Mouse (Mus musculus): Measurements from ENCODE around the gene H1fnt. TPM values are rescaled to one million over a fixed set of nuclear protein-coding genes. Genes with fewer than 3 reads are reported as not detected.

H1fnt gene
- polyA plus RNA-seq, 1 experiment: not detected

DNA sequence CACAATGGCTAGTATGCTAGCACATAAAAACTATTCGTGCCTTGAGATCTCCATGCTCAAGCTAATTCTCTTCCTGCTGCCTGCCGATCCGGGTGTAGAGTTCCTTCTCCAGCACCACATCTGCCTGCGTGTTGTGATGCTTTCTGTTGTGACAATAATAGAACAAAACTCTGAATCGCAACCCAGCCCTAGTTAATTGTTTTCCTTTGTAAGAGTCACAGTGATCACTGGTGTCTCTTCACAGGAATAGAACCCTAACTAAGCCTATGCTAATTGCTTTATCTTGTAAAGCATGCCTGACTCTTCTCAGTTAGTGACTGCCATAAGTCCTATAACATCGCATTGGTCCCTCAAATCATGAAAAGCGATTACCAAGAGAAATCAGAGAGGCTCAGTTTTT is 31.0 kb downstream of the H1fnt start:
- no peak for DNase-seq
- WGBS: 73% methylated on average over 7 of the region's 7 CpGs
- Histone ChIP-seq H3K4me3 (replicated peaks; ENCODE audit: extremely low read depth, low read depth, low read length) (no peak overlapping the region), H3K4me1 (ENCODE audit: control insufficient read depth, insufficient read depth, low read length) (no peaks in the 10 kb centered on the region)
- no peak for TF ChIP-seq CTCF (IDR thresholded peaks at IDR 0.05; ENCODE audit: insufficient read depth, low read length)
- TF ChIP-seq POLR2A (IDR thresholded peaks at IDR 0.05; ENCODE audit: borderline replicate concordance, extremely low read depth, low read depth, low read length): no peak

DNA sequence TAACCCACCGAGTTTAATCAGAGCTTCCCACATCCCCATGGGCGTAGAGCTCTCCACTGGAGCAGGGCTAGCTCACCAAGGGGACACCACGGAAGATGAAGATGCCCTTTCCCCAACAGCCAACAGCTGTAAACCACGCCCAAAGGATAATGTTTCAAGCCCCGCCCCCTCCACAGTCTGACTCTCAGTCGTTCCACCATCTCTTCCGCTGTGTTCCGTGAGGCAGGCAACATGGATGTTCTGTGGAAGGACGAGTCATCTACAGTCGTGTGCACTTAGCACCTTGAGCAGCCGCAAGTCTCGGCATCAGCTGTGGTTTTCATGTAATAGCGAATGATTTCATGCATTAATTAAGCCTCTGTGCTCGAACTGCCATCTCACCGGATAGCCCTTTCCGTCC is 31.5 kb downstream of the H1fnt start:
- 40% methylated on average over 16 of the region's 16 CpGs for WGBS
- no peak for TF ChIP-seq POLR2A (IDR thresholded peaks at IDR 0.05; ENCODE audit: borderline replicate concordance, extremely low read depth, low read depth, low read length)
- no peak for TF ChIP-seq CTCF (IDR thresholded peaks at IDR 0.05; ENCODE audit: insufficient read depth, low read length)
- no peak for DNase-seq
- no peak overlapping the region for H3K4me3 ChIP-seq (replicated peaks; ENCODE audit: extremely low read depth, low read depth, low read length)
- no peaks in the 10 kb centered on the region for H3K4me1 ChIP-seq (ENCODE audit: control insufficient read depth, insufficient read depth, low read length)

DNA sequence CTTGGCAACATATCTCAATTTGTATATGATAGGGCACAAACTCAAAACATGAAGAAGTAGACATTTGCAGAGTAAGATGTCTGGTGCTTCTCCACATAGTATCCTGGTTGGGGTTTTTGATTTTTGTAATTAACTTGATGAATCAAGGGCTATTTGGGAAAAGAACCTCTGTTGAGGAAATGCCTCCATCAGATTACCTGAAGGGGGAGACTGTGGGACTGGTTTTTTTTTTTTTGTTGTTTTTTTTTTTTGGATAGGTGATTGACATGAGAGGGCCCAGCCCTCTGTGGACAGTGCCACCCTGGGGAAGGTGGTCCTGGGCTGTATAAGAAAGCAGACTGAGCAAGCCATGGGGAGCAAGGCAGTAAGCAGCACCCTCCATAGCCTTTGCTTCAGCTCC is 34.7 kb downstream of the H1fnt start:
- no peak overlapping the region for H3K4me3 ChIP-seq (replicated peaks; ENCODE audit: extremely low read depth, low read depth, low read length)
- DNase-seq: no peak
- no peak for TF ChIP-seq CTCF (IDR thresholded peaks at IDR 0.05; ENCODE audit: insufficient read depth, low read length)
- TF ChIP-seq POLR2A (IDR thresholded peaks at IDR 0.05; ENCODE audit: borderline replicate concordance, extremely low read depth, low read depth, low read length): no peak

DNA sequence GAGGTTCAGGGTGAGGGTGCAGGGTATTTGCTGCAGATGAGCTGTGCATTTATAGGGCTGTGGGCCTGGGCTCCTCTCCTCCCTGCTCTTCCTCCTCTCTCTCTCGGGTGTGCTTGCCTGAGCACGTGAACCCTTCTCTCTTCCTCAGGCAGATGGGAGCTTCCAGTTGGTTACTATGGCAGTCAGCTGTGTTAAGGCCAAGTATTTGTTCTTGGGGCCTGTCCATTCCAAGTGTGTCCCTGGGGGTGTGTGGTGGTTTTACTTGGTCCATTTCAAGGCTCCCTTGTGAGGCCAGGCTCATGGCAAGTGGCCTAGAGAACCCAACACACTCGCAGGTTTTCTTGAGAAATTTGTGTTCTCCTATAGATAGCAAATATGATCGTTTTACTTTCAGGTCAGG is 36.2 kb downstream of the H1fnt start, which contains the start of the genes Gm44579 and Olfr287:
Gm44579 (minus strand) TSS at position 101 of the 400 bp plus-strand sequence.
Olfr287 (minus strand) TSS at position 180 of the 400 bp plus-strand sequence.
- no peak for DNase-seq
- no peak within 1 kb of the TSS for H3K4me3 ChIP-seq (replicated peaks; ENCODE audit: extremely low read depth, low read depth, low read length)
- no peaks in the 10 kb centered on the region for H3K4me1 ChIP-seq (ENCODE audit: control insufficient read depth, insufficient read depth, low read length)
- TF ChIP-seq POLR2A (IDR thresholded peaks at IDR 0.05; ENCODE audit: borderline replicate concordance, extremely low read depth, low read depth, low read length): no peak
- no peak for TF ChIP-seq CTCF (IDR thresholded peaks at IDR 0.05; ENCODE audit: insufficient read depth, low read length)
- 60% methylated on average over 4 of the region's 4 CpGs for WGBS

More for the DNA sequence above, 34.7 kb downstream of the H1fnt start:
- H3K4me1 ChIP-seq (ENCODE audit: control insufficient read depth, insufficient read depth, low read length): no peaks in the 10 kb centered on the region

DNA sequence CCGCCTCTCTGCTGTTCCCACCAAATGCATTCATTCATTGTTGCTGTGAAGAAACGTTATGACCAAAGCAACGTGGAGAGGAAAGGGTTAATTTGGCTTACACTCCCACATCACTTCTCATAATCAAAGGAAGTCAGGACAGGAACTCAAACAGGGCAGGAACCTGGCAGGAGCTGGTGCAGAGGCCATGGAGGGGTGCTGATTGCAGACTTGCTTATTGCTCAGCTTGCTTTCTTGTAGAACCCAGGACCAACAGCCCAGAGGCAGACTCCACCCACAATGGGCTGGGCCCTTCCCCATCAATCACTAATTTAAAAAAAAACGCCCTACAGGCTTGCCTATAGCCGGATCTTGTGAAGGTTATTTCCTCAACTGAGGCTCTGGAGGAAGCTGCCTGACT is 43.0 kb downstream of the H1fnt start:
- TF ChIP-seq POLR2A (IDR thresholded peaks at IDR 0.05; ENCODE audit: borderline replicate concordance, extremely low read depth, low read depth, low read length) (no peak), CTCF (IDR thresholded peaks at IDR 0.05; ENCODE audit: insufficient read depth, low read length) (no peak)
- Histone ChIP-seq H3K4me1 (ENCODE audit: control insufficient read depth, insufficient read depth, low read length) (no peaks in the 10 kb centered on the region), H3K4me3 (replicated peaks; ENCODE audit: extremely low read depth, low read depth, low read length) (no peak overlapping the region)
- WGBS: 43% methylated on average over 5 of the region's 5 CpGs
- DNase-seq: no peak

DNA sequence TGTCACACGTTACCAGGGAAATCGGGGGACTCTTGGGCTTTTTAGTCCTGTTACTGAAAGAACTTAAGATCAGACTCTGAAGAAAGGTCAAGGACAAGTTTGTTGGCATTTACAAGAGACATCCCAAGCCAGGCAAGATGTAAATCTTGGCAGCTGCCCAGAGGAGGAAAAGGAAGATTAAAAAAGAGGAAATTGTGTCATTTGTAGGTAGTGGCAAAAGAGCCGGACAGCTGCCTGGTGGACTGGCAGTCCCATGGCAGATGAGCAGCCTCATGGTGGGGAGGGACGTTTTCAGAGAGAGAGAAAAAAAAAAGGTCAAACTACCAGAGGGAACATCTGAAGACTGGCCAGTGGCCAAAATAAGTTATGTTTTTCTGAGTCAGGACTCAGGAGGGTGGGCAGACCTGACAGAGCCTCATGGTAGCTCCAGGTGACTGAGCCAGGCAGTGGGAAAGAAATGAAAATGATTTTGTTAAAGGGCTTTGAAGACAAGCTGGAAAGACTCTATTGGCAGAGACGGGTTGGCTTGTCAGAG is 43.7 kb downstream of the H1fnt start:
- DNase-seq: no peak
- TF ChIP-seq CTCF (IDR thresholded peaks at IDR 0.05; ENCODE audit: insufficient read depth, low read length): no peak
- no peak for TF ChIP-seq POLR2A (IDR thresholded peaks at IDR 0.05; ENCODE audit: borderline replicate concordance, extremely low read depth, low read depth, low read length)
- 48% methylated on average over 5 of the region's 5 CpGs for WGBS
- H3K4me1 ChIP-seq (ENCODE audit: control insufficient read depth, insufficient read depth, low read length): no peaks in the 10 kb centered on the region
- no peak overlapping the region for H3K4me3 ChIP-seq (replicated peaks; ENCODE audit: extremely low read depth, low read depth, low read length)

DNA sequence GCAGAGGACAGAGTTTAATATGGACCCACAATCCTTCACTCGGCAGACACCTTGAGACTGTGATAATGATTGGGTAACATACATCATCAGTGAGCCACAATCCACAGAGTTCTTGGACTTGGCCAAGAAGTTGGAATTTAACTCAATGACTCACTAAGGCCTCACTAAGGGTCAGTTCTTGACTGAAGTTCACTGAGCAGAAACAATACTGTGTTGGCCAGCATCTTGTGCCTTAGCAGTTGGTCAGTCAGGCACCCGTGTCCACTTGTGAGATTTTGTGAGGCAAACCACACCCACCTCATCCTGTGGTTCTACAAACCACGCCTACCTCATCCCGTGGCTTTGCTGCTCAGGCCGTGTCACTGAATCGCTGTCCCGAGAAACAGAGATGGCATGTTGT is 47.4 kb downstream of the H1fnt start:
- no peaks in the 10 kb centered on the region for H3K4me1 ChIP-seq (ENCODE audit: control insufficient read depth, insufficient read depth, low read length)
- WGBS: 63% methylated on average over 7 of the region's 7 CpGs
- no peak overlapping the region for H3K4me3 ChIP-seq (replicated peaks; ENCODE audit: extremely low read depth, low read depth, low read length)
- DNase-seq: no peak
- TF ChIP-seq CTCF (IDR thresholded peaks at IDR 0.05; ENCODE audit: insufficient read depth, low read length): no peak
- TF ChIP-seq POLR2A (IDR thresholded peaks at IDR 0.05; ENCODE audit: borderline replicate concordance, extremely low read depth, low read depth, low read length): no peak

Other genes starting within 250 kb of the H1fnt start
- 19.8 and 54.0 TPM in 2 replicates for gene Pfkm, start 164.7 kb downstream of the H1fnt start, polyA plus RNA-seq (2012; rRNA removed)
- 8.7 and 13.1 TPM in 2 replicates for gene Senp1, start 163.5 kb downstream of the H1fnt start, polyA plus RNA-seq (2012; rRNA removed)
- gene Asb8, start 91.7 kb downstream of the H1fnt start, polyA plus RNA-seq (2012; rRNA removed): 32.0 and 40.0 TPM in 2 replicates
- 4.9 and 5.0 TPM in 2 replicates for gene Ccdc184, start 90.1 kb downstream of the H1fnt start, polyA plus RNA-seq (2012; rRNA removed)
- not detected in 2 replicates for gene Olfr288, start 61.8 kb downstream of the H1fnt start, polyA plus RNA-seq (2012; rRNA removed)
- not detected in 2 replicates for gene Gm44579, start 36.3 kb downstream of the H1fnt start, polyA plus RNA-seq (2012; rRNA removed)
- not detected in 2 replicates for gene Olfr287, start 36.2 kb downstream of the H1fnt start, polyA plus RNA-seq (2012; rRNA removed)
- not detected in 2 replicates for gene Olfr286, start 22.8 kb downstream of the H1fnt start, polyA plus RNA-seq (2012; rRNA removed)
- 7.7 and 9.6 TPM in 2 replicates for gene Zfp641, start 38.9 kb upstream of the H1fnt start, polyA plus RNA-seq (2012; rRNA removed)
- not detected in 2 replicates for gene Olfr285, start 60.1 kb upstream of the H1fnt start, polyA plus RNA-seq (2012; rRNA removed)
- not detected in 2 replicates for gene Olfr284, start 83.7 kb upstream of the H1fnt start, polyA plus RNA-seq (2012; rRNA removed)
- gene Olfr283, start 123.7 kb upstream of the H1fnt start, polyA plus RNA-seq (2012; rRNA removed): not detected in 2 replicates
- gene Olfr282, start 173.9 kb upstream of the H1fnt start, polyA plus RNA-seq (2012; rRNA removed): not detected in 2 replicates
- not detected in 2 replicates for gene Olfr281, start 195.3 kb upstream of the H1fnt start, polyA plus RNA-seq (2012; rRNA removed)
- gene OR5BS1P, start 212.6 kb upstream of the H1fnt start, polyA plus RNA-seq (2012; rRNA removed): 0.03 and 0.05 TPM in 2 replicates
- gene Lalba, start 225.4 kb upstream of the H1fnt start, polyA plus RNA-seq (2012; rRNA removed): 0.39 TPM in 1 of 2 replicates, not detected in the other
- 0.12 and 0.13 TPM in 2 replicates for gene Olfr279, start 235.1 kb upstream of the H1fnt start, polyA plus RNA-seq (2012; rRNA removed)

Measured in lung, adult 2 months (tissue).